Mouse (Mus musculus) heart, embryonic 12.5 days (tissue): ENCODE results near the gene Iqsec2. TPM values are rescaled to one million over a fixed set of nuclear protein-coding genes. Genes with fewer than 3 reads are reported as not detected.

ENCODE experiments used
- ATAC-seq: fragments of 200-750 bp; cut with Nextera tagmentation; 2 replicates; pipeline ENCODE4 v1.8.0; 2017; ENCODE audit warnings: moderate TSS enrichment, moderate library complexity; ENCODE audit not compliant: insufficient number of reproducible peaks, low FRiP score
- H3K27ac ChIP-seq: fragments of 300-500 bp; sonication (generic); 2 replicates; pipeline ENCODE4 v1.5.1; 2016; ENCODE audit warnings: mild to moderate bottlenecking, moderate library complexity; ENCODE audit not compliant: poor library complexity, severe bottlenecking
- H3K27me3 ChIP-seq: fragments of 300-500 bp; sonication (generic); replicated peaks from 2 replicates; pipeline ENCODE4 v1.6.1; 2016; ENCODE audit warnings: mild to moderate bottlenecking, moderate library complexity
- H3K36me3 ChIP-seq: fragments of 300-500 bp; sonication (generic); 2 replicates; pipeline ENCODE4 v1.6.1; 2016; ENCODE audit warnings: mild to moderate bottlenecking, moderate library complexity
- H3K4me1 ChIP-seq: fragments of 300-500 bp; sonication (generic); replicated peaks from 2 replicates; pipeline ENCODE4 v1.6.1; 2016; ENCODE audit warnings: mild to moderate bottlenecking
- H3K4me2 ChIP-seq: fragments of 300-500 bp; sonication (generic); 2 replicates; pipeline ENCODE4 v1.6.1; 2016; ENCODE audit warnings: mild to moderate bottlenecking, moderate library complexity
- H3K4me3 ChIP-seq: fragments of 300-500 bp; sonication (generic); 2 replicates; pipeline ENCODE4 v1.5.1; 2016; ENCODE audit warnings: mild to moderate bottlenecking
- H3K9ac ChIP-seq: fragments of 300-500 bp; sonication (generic); 2 replicates; pipeline ENCODE4 v1.6.1; 2016; ENCODE audit warnings: mild to moderate bottlenecking, moderate library complexity
- H3K9me3 ChIP-seq: fragments of 300-500 bp; sonication (generic); replicated peaks from 2 replicates; pipeline ENCODE4 v1.6.1; 2016; ENCODE audit warnings: mild to moderate bottlenecking, moderate library complexity
- WGBS: fragments of 180-500 bp; shearing (Covaris S2); methylation state at CpG from one replicate; pipeline ENCODE4 v1.1.7; 2016; 5-methylcytosine and 5-hydroxymethylcytosine counted together
- polyA plus RNA-seq: library from polyadenylated mRNA; unstranded; fragments of >200 nt; fragmentation: Nextera tagmentation; extraction: Ambion mirVana; gene quantifications from 2 replicates; pipeline ENCODE4 v1.2.1, GENCODE M21; 2016

Iqsec2 gene
- polyA plus RNA-seq, result 22.1 and 25.0 TPM in 2 replicates

- Histone ChIP-seq H3K27me3 (peaks cover 60% of the 10 kb centered on the region), H3K4me1 (peaks cover 19% of the 10 kb centered on the region; the same call in 1 of the 2 replicates), H3K36me3 (no peaks in the 10 kb centered on the region), H3K9me3 (no peaks in the 10 kb centered on the region), H3K4me3 (peak within 1 kb of the TSS; percentile 85), H3K9ac (peak within 1 kb of the TSS; percentile 81), H3K27ac (no peak within 1 kb of the TSS), H3K4me2 (peak within 1 kb of the TSS; percentile 85)
- WGBS, result 7% methylated on average over 58 of the region's 78 CpGs
- ATAC-seq, result peak; percentile 72
These were observed at the start of gene Iqsec2 for GRCm38 (mm10) chrX:152143941-152144741. Gene Iqsec2 (plus strand): TSS chrX:152144268.

- Histone ChIP-seq H3K4me3 (no peak overlapping the region), H3K4me1 (no peaks in the 10 kb centered on the region), H3K9ac (no peak overlapping the region), H3K36me3 (no peaks in the 10 kb centered on the region), H3K27me3 (peaks cover 23% of the 10 kb centered on the region), H3K4me2 (no peak overlapping the region), H3K9me3 (no peaks in the 10 kb centered on the region), H3K27ac (no peak overlapping the region)
- 29% methylated on average over 1 of the region's 1 CpGs for WGBS
- ATAC-seq, result no peak
These were observed 46.5 kb upstream of the Iqsec2 start for GRCm38 (mm10) chrX:152097572-152097971.

- H3K27ac ChIP-seq, result no peak overlapping the region
- 71% methylated on average over 1 of the region's 1 CpGs for WGBS
- no peaks in the 10 kb centered on the region for H3K36me3 ChIP-seq
- H3K9me3 ChIP-seq, result no peaks in the 10 kb centered on the region
- H3K4me2 ChIP-seq, result no peak overlapping the region
- H3K27me3 ChIP-seq, result peaks cover 18% of the 10 kb centered on the region
- H3K4me3 ChIP-seq, result no peak overlapping the region
- H3K9ac ChIP-seq, result no peak overlapping the region
- H3K4me1 ChIP-seq, result no peaks in the 10 kb centered on the region
- no peak for ATAC-seq
These were observed 22.4 kb upstream of the Iqsec2 start for GRCm38 (mm10) chrX:152121687-152122086.

- no peak overlapping the region for H3K4me2 ChIP-seq
- H3K4me3 ChIP-seq, result no peak overlapping the region
- WGBS, result 41% methylated on average over 3 of the region's 3 CpGs
- H3K36me3 ChIP-seq, result no peaks in the 10 kb centered on the region
- no peaks in the 10 kb centered on the region for H3K9me3 ChIP-seq
- no peak overlapping the region for H3K9ac ChIP-seq
- ATAC-seq, result no peak
- H3K4me1 ChIP-seq, result no peaks in the 10 kb centered on the region
- no peak overlapping the region for H3K27ac ChIP-seq
- H3K27me3 ChIP-seq, result peaks cover 42% of the 10 kb centered on the region
These were observed 13.3 kb upstream of the Iqsec2 start for GRCm38 (mm10) chrX:152130777-152131176.

- WGBS, result 66% methylated on average over 2 of the region's 2 CpGs
- peaks cover 46% of the 10 kb centered on the region for H3K27me3 ChIP-seq
- ATAC-seq, result no peak
- H3K9me3 ChIP-seq, result no peaks in the 10 kb centered on the region
- no peaks in the 10 kb centered on the region for H3K4me1 ChIP-seq
- H3K27ac ChIP-seq, result no peak overlapping the region
- no peak overlapping the region for H3K9ac ChIP-seq
- no peak overlapping the region for H3K4me3 ChIP-seq
- no peaks in the 10 kb centered on the region for H3K36me3 ChIP-seq
- H3K4me2 ChIP-seq, result no peak overlapping the region
These were observed 12.0 kb upstream of the Iqsec2 start for GRCm38 (mm10) chrX:152132029-152132428.

GRCm38 (mm10) chrX:152135195-152135594 is 8.9 kb upstream of the Iqsec2 start:
- no peak overlapping the region for H3K9ac ChIP-seq
- H3K4me3 ChIP-seq, result no peak overlapping the region
- WGBS, result 49% methylated on average over 2 of the region's 2 CpGs
- ATAC-seq, result no peak
- H3K36me3 ChIP-seq, result no peaks in the 10 kb centered on the region
- no peak overlapping the region for H3K4me2 ChIP-seq
- no peaks in the 10 kb centered on the region for H3K4me1 ChIP-seq
- no peak overlapping the region for H3K27ac ChIP-seq
- no peaks in the 10 kb centered on the region for H3K9me3 ChIP-seq
- H3K27me3 ChIP-seq, result peaks cover 46% of the 10 kb centered on the region

GRCm38 (mm10) chrX:152144742-152145214 is 710 bp downstream of the Iqsec2 start:
- 9% methylated on average over 42 of the region's 42 CpGs for WGBS
- Histone ChIP-seq H3K4me3 (peak overlapping the region; percentile 85), H3K9ac (peak overlapping the region; percentile 81), H3K4me1 (peaks cover 19% of the 10 kb centered on the region; the same call in 1 of the 2 replicates), H3K27me3 (peaks cover 60% of the 10 kb centered on the region), H3K9me3 (no peaks in the 10 kb centered on the region), H3K27ac (no peak overlapping the region), H3K36me3 (no peaks in the 10 kb centered on the region), H3K4me2 (peak overlapping the region; percentile 85)
- no peak for ATAC-seq

GRCm38 (mm10) chrX:152146150-152146549 is 2.1 kb downstream of the Iqsec2 start:
- H3K4me3 ChIP-seq, result no peak overlapping the region

GRCm38 (mm10) chrX:152146691-152147090 is 2.6 kb downstream of the Iqsec2 start:
- Histone ChIP-seq H3K4me3 (no peak overlapping the region), H3K27me3 (peaks cover 62% of the 10 kb centered on the region), H3K9ac (no peak overlapping the region), H3K9me3 (no peaks in the 10 kb centered on the region), H3K4me1 (peaks cover 19% of the 10 kb centered on the region; the same call in 1 of the 2 replicates), H3K36me3 (no peaks in the 10 kb centered on the region), H3K27ac (no peak overlapping the region), H3K4me2 (no peak overlapping the region)
- WGBS, result 85% methylated on average over 2 of the region's 2 CpGs
- no peak for ATAC-seq

More at GRCm38 (mm10) chrX:152146150-152146549, 2.1 kb downstream of the Iqsec2 start:
- WGBS, result 14% methylated on average over 1 of the region's 1 CpGs
- ATAC-seq, result no peak
- peaks cover 19% of the 10 kb centered on the region; the same call in 1 of the 2 replicates for H3K4me1 ChIP-seq
- no peaks in the 10 kb centered on the region for H3K9me3 ChIP-seq
- H3K27me3 ChIP-seq, result peaks cover 60% of the 10 kb centered on the region
- no peak overlapping the region for H3K27ac ChIP-seq
- H3K36me3 ChIP-seq, result no peaks in the 10 kb centered on the region
- H3K9ac ChIP-seq, result no peak overlapping the region
- peak overlapping the region; percentile 85 for H3K4me2 ChIP-seq

GRCm38 (mm10) chrX:152147451-152148116 is 3.5 kb downstream of the Iqsec2 start:
- H3K27me3 ChIP-seq, result peaks cover 63% of the 10 kb centered on the region
- no peak overlapping the region for H3K4me2 ChIP-seq
- H3K4me1 ChIP-seq, result peaks cover 19% of the 10 kb centered on the region; the same call in 1 of the 2 replicates
- ATAC-seq, result 0 out of 2 replicates have a peak, but pooled peaks have one; percentile 57
- 32% methylated on average over 5 of the region's 5 CpGs for WGBS
- no peak overlapping the region for H3K4me3 ChIP-seq
- H3K9ac ChIP-seq, result no peak overlapping the region
- no peaks in the 10 kb centered on the region for H3K36me3 ChIP-seq
- no peaks in the 10 kb centered on the region for H3K9me3 ChIP-seq
- H3K27ac ChIP-seq, result no peak overlapping the region

GRCm38 (mm10) chrX:152148706-152149105 is 4.6 kb downstream of the Iqsec2 start:
- Histone ChIP-seq H3K9me3 (no peaks in the 10 kb centered on the region), H3K36me3 (no peaks in the 10 kb centered on the region), H3K4me2 (no peak overlapping the region), H3K27me3 (peaks cover 58% of the 10 kb centered on the region), H3K9ac (no peak overlapping the region), H3K27ac (no peak overlapping the region), H3K4me3 (no peak overlapping the region), H3K4me1 (peaks cover 19% of the 10 kb centered on the region; the same call in 1 of the 2 replicates)
- WGBS, result 69% methylated on average over 5 of the region's 5 CpGs
- ATAC-seq, result no peak
